Mouse (Mus musculus): ENCODE data around the gene Ccdc39. TPM values are rescaled to one million over a fixed set of nuclear protein-coding genes. Genes with fewer than 3 reads are reported as not detected.

The Ccdc39 gene
- polyA plus RNA-seq, 1 experiment from 2014 or later: 5.9 TPM

DNA sequence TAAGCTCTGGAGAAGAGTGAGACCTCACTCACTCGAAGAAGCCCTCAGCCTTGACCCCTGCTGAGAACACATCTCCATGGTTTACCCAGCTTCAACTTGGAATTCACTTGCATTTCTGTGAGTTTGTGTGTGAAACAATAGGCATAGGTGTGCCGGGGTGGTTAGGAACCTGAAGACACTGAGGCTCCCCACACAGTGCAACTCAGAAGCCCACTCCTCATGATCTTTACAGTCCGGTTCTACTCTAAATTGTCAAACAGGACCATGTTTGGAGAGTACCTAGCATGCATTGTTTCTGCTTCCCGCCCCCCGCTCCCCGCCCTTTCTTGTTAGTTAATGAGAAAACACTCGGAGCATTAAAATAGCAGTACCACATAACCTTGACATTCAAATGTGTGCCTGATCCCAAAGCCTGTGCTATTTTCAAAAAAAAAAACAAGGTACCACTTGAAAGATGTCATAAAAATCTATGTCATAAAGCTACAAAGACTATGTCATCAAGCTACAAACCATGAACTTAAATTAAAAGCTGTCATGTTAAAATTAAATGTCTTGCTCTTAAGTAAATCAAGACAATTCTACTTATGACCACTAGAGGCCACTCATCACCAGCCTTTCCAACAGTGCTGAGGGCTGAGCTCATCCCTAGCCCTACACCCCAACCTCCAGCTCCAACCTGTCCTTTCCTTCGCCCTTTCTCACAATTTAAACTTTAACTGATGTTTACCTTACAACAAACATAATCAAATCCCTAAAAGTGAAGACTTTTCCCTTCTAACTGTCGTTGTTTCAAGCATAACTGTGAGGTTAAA is 19.8 kb downstream of the Ccdc39 start:
- no peak for ATAC-seq (ENCODE audit: insufficient number of reproducible peaks, insufficient read depth, low FRiP score, low read depth)
- Histone ChIP-seq H3K4me2 (replicated peaks; ENCODE audit: low read depth, low read length) (no peak overlapping the region), H3K9ac (replicated peaks; ENCODE audit: low read depth, low read length) (no peak overlapping the region), H3K27ac (ENCODE audit: low read length) (no peak overlapping the region), H3K27me3 (ENCODE audit: control insufficient read depth, insufficient read depth, low read length) (no peaks in the 10 kb centered on the region), H3K9me3 (ENCODE audit: control insufficient read depth, low read depth, low read length) (no peaks in the 10 kb centered on the region), H3K4me3 (ENCODE audit: low read depth, low read length) (no peak overlapping the region), H3K36me3 (ENCODE audit: control insufficient read depth, insufficient read depth, low read length) (no peaks in the 10 kb centered on the region), H3K4me1 (ENCODE audit: control insufficient read depth, insufficient read depth, low read length) (no peaks in the 10 kb centered on the region)
- WGBS: 42% methylated on average over 9 of the region's 9 CpGs

DNA sequence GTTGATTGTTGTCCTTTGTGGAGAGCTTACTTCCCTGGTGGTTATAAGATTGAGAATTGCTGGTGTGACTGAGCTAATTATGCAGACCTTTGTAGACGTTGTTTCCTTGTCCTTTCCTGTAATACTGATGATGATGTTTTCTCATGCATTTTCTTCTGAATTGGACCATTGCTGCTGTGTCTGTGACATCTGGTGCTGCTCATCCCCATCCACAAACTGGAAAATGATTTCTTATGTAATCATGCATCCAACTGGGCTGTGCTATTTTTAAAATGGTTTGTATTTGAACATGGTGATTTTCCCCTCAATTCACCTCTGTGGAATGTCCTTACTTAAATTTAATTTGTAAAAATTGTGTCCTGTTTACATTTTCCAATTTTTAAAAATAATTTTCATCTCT is 37.0 kb downstream of the Ccdc39 start:
- Histone ChIP-seq H3K9ac (replicated peaks; ENCODE audit: low read depth, low read length) (no peak overlapping the region), H3K4me3 (ENCODE audit: low read depth, low read length) (no peak overlapping the region), H3K27me3 (ENCODE audit: control insufficient read depth, insufficient read depth, low read length) (no peaks in the 10 kb centered on the region), H3K36me3 (ENCODE audit: control insufficient read depth, insufficient read depth, low read length) (peaks cover 39% of the 10 kb centered on the region), H3K4me1 (ENCODE audit: control insufficient read depth, insufficient read depth, low read length) (no peaks in the 10 kb centered on the region), H3K4me2 (replicated peaks; ENCODE audit: low read depth, low read length) (no peak overlapping the region), H3K27ac (ENCODE audit: low read length) (no peak overlapping the region), H3K9me3 (ENCODE audit: control insufficient read depth, low read depth, low read length) (no peaks in the 10 kb centered on the region)
- ATAC-seq (ENCODE audit: insufficient number of reproducible peaks, insufficient read depth, low FRiP score, low read depth): no peak
- 90% methylated on average over 1 of the region's 1 CpGs for WGBS

DNA sequence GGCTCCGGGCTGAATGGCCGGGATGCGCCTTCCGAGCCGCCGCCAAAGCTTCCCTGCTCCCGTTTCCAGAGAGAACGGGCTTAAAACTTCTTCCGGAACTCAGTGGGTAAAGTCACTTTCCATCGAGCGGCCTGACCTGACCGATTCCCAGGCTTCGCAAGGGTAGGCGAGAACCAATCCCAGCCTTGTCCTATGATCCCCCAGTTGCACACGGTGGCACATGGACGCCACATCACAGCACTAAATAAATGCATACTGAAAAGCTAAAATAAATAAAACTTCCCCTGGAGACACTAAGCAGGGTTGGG is 43.6 kb downstream of the Ccdc39 start:
- Histone ChIP-seq H3K4me2 (replicated peaks; ENCODE audit: low read depth, low read length) (peak overlapping the region; percentile 30), H3K9me3 (ENCODE audit: control insufficient read depth, low read depth, low read length) (no peaks in the 10 kb centered on the region), H3K36me3 (ENCODE audit: control insufficient read depth, insufficient read depth, low read length) (peaks cover 12% of the 10 kb centered on the region), H3K9ac (replicated peaks; ENCODE audit: low read depth, low read length) (peak overlapping the region; percentile 97), H3K4me1 (ENCODE audit: control insufficient read depth, insufficient read depth, low read length) (peaks cover 6% of the 10 kb centered on the region; the same call in 1 of the 2 replicates), H3K27ac (ENCODE audit: low read length) (peak overlapping the region; percentile 98), H3K27me3 (ENCODE audit: control insufficient read depth, insufficient read depth, low read length) (no peaks in the 10 kb centered on the region), H3K4me3 (ENCODE audit: low read depth, low read length) (peak overlapping the region; percentile 97)
- ATAC-seq (ENCODE audit: insufficient number of reproducible peaks, insufficient read depth, low FRiP score, low read depth): peak; percentile 7; the same call in 1 of the 2 replicates
- WGBS: under 1% methylated on average over 16 of the region's 16 CpGs

GRCm38 (mm10) chr3:33799617-33800512 is 44.2 kb downstream of the Ccdc39 start, which contains the start of gene Ttc14:
Gene Ttc14 (plus strand): TSS chr3:33799832.
- Histone ChIP-seq H3K36me3 (ENCODE audit: control insufficient read depth, insufficient read depth, low read length) (peaks cover 8% of the 10 kb centered on the region), H3K4me1 (ENCODE audit: control insufficient read depth, insufficient read depth, low read length) (peaks cover 6% of the 10 kb centered on the region; the same call in 1 of the 2 replicates), H3K27me3 (ENCODE audit: control insufficient read depth, insufficient read depth, low read length) (no peaks in the 10 kb centered on the region), H3K9ac (replicated peaks; ENCODE audit: low read depth, low read length) (peak within 1 kb of the TSS; percentile 97), H3K27ac (ENCODE audit: low read length) (peak within 1 kb of the TSS; percentile 98), H3K4me2 (replicated peaks; ENCODE audit: low read depth, low read length) (peak within 1 kb of the TSS; percentile 61), H3K4me3 (ENCODE audit: low read depth, low read length) (peak within 1 kb of the TSS; percentile 97), H3K9me3 (ENCODE audit: control insufficient read depth, low read depth, low read length) (no peaks in the 10 kb centered on the region)
- peak; percentile 99 for ATAC-seq (ENCODE audit: insufficient number of reproducible peaks, insufficient read depth, low FRiP score, low read depth)
- WGBS: 1% methylated on average over 88 of the region's 90 CpGs

DNA sequence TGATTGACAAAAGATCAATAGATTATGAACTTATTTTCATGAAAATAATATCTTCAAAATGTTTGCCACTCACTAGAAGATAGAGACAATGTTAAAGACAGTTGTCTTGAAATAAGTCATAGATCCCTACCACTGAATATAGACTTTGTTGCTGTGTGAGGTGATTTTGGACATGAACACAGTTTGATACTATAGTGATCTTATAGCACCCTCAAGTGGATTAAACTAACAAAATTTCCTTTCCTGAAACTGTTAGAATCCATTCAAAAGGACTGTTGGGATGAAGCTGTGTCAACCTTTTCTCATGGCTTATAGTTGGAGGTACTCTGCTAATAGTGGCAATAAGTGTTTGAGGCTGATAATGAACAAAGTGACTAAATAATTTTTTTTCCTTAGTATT is 53.1 kb downstream of the Ccdc39 start:
- Histone ChIP-seq H3K9me3 (ENCODE audit: control insufficient read depth, low read depth, low read length) (no peaks in the 10 kb centered on the region), H3K4me3 (ENCODE audit: low read depth, low read length) (no peak overlapping the region), H3K4me1 (ENCODE audit: control insufficient read depth, insufficient read depth, low read length) (no peaks in the 10 kb centered on the region), H3K4me2 (replicated peaks; ENCODE audit: low read depth, low read length) (no peak overlapping the region), H3K27ac (ENCODE audit: low read length) (no peak overlapping the region), H3K36me3 (ENCODE audit: control insufficient read depth, insufficient read depth, low read length) (no peaks in the 10 kb centered on the region), H3K9ac (replicated peaks; ENCODE audit: low read depth, low read length) (no peak overlapping the region), H3K27me3 (ENCODE audit: control insufficient read depth, insufficient read depth, low read length) (no peaks in the 10 kb centered on the region)
- ATAC-seq (ENCODE audit: insufficient number of reproducible peaks, insufficient read depth, low FRiP score, low read depth): no peak

Other genes with a start within 250 kb of the Ccdc39 start
- gene Ttc14, start 44.5 kb downstream of the Ccdc39 start, polyA plus RNA-seq (2014; fragmentation: Nextera tagmentation; extraction: Ambion mirVana): 86.0 and 90.1 TPM in 2 replicates
- gene Fxr1, start 175.6 kb upstream of the Ccdc39 start, polyA plus RNA-seq (2014; fragmentation: Nextera tagmentation; extraction: Ambion mirVana): 59.4 and 61.8 TPM in 2 replicates
- 153 and 163 TPM in 2 replicates for gene Dnajc19, start 237.0 kb upstream of the Ccdc39 start, polyA plus RNA-seq (2014; fragmentation: Nextera tagmentation; extraction: Ambion mirVana)

Data from stomach, embryonic 14.5 days (tissue).